Mouse (Mus musculus) induced T-regulatory cell, adult 2 months (primary cell): ENCODE measurements around the gene Dnm1.
"Not testable (repeated sequence)": the region's sequence is repeated elsewhere in the genome, so short reads cannot be mapped to it uniquely, and the experiment has no call there.

Experiments used
- DNase-seq: peaks from one replicate; pipeline ENCODE4 v3.0.0-alpha.2; 2012; ENCODE audit warnings: low read depth

Gene Dnm1

DNA sequence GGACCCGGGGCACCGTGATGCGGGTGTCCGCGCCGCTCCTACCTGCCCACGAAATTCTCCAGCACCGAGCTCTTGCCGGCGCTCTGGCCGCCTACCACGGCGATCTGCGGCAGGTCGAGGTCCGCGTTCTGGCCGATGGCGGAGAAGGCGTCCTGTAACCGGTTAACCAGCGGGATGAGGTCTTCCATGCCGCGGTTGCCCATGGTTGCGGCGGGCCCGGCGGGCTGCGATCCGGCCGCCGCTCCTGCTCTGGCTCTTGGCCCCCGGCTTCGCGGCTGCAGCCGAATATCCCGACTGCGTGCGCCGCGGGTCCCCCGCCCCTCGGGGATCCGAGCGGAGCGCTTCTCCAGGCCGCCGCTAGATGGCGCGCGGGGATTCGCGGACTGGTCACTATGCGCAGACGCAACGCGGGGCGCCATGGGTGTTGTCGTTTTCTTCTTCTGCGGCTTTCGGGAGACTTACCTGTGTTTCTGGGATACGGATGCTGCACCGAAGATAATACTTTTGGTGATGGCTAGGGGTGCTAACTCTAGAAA, at the start of gene Dnm1:
Gene Dnm1, minus strand, starts transcription at position 332 of the 536 bp plus-strand sequence.
- peak; percentile 89 for DNase-seq

DNA sequence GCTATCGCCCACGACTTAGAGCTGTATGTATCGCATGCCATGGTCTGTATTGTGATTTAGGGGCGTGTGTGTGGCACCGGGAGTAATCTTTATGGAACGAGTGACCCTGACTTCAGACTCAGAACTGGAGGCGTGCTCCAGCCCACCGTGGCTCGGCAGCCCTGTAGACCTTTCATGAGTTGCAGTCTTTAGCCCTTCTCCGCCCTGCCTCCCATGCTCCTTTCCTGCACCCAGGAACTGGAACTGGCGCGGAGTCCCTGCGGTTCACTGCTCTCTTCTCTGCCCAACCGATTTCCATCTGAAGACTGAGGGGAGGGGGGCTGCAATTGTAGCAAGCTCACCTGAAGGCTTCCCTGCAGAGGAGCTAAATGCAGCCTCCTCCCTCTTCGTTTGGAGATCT, 43.6 kb upstream of the Dnm1 start:
- no peak for DNase-seq

DNA sequence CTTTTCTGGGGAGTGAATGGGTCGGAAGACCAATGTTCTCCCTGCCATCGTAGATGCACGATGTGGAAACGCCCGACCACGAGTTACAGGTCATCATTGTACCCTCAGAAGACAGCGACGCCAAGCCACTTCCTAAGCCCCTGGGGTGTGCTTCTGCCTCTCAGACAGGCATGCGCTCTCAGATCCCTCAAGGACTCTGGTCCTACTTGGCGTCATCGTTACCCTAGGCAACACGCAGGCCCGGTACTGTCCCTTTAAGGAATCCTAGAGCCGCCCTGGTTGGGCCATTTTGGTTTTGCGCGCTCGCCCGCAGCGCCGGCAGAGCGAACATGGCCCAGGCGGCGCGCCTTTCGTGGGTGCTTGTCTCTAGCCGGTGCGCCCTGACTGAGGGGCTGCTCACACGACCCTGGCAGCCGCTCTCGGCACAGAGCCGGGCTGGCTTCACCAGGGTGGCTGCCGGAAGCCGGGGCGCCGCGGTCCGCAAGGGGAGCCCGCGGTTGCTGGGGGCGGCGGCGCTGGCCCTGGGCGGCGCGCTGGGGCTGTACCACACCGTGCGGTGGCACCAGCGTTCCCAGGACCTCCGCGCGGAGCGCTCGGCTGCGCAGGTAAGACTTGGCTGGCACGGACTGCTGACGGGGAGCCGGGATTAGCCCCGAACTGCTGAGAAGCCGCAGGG, 42.9 kb upstream of the Dnm1 start:
- peak; percentile 93 for DNase-seq

DNA sequence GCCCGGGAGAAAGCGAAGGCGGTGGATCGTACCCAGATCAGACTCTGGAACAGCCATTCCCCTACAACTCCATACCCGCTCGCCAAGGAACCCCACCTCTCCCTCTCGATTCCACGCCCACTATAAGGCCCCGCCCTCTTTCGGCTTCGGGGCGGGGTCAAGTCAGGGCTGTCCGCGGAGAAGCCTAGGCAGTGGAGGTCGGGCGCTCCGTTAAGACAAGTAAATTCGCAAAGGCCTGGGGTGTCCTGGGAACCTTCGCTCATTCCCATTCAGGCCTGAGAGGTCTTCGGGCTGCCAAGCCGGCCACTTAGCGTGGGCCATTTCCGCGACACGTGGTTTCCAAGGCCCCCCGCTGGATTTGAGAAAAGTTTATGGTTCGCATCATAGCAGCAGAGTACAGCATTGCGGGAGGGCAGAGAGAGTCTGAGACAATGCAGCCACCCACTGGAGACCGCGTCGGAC, 42.4 kb upstream of the Dnm1 start, which contains the start of gene Ptges2:
Gene Ptges2, plus strand, starts transcription at position 413 of the 462 bp plus-strand sequence.
- DNase-seq = peak; percentile 95

DNA sequence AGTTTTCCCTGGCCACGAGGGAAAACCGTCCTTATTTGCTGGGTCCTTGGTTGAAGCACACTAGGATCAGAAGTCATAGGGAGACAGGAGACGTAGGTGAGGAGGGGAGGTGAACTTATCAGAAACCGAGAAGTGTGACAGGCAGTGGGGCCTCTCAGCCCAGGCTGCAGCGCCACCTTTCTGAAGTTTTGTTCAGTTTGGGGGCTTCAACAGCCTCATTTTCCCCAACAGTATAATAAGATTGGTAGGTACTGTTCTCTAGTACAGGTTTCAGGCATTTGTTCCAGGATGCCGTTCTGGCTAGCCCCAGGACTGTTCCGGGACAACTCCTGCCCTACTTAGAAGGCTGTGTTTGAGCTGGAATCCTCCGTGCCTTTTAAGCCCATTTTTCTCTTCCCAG, 41.8 kb upstream of the Dnm1 start:
- DNase-seq = no peak

DNA sequence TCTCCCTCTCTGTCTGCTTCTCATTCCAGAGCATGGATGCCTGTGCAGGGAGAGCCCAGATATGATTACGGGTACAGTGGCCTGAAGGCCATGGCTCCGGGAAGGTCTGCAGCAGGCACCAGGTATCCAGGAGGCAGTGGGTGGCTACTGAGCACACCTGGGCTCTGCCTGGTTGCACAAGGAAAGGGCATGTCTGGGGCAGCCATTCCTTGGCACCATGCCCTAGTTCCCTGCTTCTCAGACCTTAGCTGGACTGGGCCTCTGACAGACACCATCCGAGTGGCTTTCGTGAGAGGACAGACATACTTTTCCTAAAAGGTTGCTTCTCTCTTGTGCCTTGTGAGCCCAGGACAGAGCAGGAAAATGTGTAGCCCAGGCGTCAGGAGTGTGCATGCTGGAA, 38.9 kb upstream of the Dnm1 start:
- no peak for DNase-seq

DNA sequence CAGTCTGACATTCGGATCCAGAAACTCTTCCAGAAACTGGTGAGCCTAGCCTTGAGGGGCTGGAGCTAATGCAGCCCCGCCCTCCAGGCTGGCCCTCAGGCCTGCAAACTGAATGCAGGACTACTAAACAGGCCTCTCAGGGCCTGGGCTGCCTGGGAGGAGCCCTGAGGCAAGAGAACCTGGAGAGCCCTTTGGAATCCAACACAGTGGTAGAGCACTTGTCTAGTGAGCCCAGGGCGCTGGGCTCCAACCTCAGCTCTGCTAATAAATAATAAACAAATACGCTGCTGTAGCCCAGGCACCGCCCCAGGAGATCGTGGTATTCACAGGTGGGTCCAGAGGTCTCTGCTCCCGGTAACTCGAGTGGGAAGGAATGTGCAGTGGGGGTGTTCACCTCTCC, 37.7 kb upstream of the Dnm1 start:
- DNase-seq = no peak

DNA sequence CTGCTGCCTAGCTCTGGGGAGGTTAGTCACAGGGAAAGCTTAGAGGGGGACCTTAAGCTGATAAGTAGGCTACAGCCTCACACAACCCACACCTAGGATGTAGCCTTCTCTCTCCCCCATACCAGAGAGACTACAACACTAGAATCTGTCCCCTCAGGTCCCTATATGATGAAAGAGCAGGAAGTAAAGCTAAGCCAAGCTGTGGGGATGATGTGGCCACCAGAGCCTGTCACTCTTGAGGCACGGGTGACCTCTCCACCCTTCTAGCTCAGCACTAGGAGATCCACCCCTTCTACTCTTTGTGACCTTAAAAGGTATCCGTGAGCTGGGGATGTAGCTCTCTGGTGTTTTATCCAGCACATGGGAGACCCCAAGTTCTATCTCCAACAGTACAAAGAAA, 36.0 kb upstream of the Dnm1 start:
- no peak for DNase-seq

DNA sequence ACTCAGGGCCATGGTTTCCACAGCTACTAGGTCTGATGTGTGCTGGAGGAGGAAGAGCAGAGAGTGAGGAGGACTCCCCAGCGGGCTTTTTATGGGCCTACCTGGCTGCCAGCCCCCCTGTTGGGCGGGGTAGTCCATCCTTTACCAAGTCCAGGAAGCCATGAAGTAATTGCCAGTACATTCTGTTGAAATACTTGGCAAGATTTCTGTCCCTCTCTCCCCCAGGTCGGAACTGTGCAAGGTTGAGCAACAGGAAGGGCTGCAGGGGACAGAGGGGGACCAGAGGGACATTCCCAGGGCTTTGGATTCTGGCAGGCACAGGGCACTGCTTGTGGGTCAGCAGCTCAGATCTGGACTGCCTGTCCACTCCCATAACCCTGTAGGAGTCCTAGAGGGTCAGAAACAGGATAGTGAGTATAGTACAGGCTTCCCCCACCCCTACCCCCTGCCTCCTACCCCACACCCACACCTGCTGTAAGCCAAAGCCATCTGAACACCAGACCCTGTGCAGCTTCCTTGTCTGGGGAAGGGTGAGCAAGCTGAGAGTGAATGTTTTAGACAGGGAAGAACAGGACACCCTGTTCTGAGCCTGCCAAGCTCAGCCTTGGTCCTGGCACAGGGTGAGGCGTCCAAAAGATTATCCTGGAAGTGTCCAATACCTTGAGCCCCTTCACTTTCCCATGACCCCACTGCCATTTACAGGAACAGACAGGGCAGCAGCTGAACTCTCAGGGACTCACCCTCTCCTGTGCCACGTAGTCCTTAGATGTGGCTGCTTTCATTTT, 34.8 kb upstream of the Dnm1 start, which contains the start of gene Lcn2:
Gene Lcn2, minus strand, starts transcription at position 547 of the 785 bp plus-strand sequence.
- DNase-seq = no peak

DNA sequence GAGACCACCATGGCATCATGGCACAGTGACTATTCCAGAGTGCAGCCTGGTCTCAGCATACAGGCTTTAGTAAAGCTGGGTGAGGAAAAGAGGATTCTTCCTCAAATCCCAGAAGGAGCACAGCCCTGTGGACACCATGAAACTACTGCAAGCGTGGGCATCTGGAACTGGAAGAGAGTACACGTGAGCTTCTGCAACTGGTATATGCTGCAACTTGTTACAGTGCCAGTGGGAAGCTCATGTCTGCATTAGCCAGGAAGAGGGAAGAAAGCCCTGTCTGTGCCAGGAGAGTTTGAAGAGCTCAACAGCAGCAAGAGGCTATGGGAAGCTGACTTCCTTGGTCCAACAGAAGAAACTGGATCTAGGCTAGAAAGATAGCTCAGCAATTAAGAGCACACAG, 29.6 kb upstream of the Dnm1 start:
- no peak for DNase-seq

DNA sequence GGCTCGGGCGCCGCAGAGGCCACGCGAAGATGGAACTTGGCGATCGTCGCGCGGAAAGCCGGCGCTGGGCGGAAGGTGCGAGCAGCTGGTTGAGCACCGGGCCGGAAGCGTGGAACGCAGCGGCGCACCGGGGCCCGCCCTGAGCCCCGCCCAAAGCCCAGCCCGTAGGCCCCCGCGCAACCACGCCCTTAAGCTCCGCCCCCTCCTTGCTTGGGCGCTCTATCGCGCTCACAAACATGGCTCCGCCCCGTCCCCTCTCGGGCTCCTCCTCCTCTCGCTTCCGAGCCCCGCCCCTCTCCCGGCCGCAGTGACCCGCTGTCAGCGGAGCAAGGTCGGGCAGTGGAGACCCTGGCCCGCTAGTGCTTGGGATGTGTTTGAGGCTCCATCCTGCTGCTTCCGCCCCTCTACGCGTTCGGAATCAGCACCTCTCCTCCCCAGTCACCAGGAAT, 28.7 kb upstream of the Dnm1 start, which contains the start of gene 1110008P14Rik:
Gene 1110008P14Rik, minus strand, starts transcription at position 164 of the 449 bp plus-strand sequence.
- peak; percentile 98 for DNase-seq

DNA sequence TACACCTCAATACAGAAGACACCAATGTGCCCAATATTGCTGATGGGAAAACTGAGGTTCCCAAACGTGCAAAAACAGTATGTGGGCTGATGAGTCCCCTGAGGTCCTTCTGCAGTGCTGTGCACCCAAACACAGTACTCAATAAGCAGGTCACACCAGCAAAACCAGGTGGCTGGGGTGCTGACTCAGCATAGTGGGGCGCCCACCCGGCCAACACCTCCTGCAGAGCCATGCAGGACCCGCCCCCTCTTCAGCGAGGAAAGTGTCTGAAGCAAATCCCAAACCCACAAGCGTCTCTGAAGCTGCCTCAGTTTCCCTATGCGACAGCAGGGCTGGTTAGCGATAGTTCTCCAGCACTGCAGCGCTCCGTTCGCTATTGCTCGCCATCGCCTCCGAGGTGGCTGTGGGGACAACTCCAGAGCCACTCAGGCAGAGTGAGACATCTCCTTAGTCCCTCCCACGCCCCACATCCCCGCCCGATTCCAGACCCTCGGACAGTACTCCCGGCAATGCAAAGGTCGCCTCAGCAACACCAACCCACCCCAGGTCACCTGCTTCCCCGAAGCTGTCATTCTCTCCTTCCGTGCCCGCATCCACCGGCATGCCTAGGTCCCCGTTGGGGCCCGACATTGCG, 28.1 kb upstream of the Dnm1 start:
- DNase-seq = peak; percentile 55

DNA sequence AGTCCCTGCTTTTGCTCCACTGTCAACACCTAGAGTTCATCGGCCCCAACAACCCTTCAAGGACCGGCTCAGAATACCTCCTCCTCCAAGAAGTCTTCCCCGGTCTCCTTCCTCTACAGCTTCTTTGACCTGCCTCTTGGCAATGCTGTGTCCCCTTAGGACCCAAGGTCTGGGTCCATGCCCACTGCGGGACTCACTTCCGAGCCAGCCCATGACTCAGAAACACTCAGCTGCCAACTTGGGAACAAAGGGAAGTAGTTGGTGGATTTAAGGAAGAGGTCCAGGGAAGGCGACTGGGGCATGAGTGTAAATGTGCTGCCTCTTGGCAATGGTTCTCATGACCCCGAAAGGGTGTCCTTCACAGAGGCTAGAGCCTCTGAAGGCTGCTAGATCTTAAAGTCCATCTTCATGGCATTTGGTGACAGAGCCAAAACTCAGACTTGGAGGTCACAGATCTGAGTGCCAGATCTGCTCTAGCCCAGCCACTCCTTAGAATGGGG, 26.9 kb upstream of the Dnm1 start:
- no peak for DNase-seq

DNA sequence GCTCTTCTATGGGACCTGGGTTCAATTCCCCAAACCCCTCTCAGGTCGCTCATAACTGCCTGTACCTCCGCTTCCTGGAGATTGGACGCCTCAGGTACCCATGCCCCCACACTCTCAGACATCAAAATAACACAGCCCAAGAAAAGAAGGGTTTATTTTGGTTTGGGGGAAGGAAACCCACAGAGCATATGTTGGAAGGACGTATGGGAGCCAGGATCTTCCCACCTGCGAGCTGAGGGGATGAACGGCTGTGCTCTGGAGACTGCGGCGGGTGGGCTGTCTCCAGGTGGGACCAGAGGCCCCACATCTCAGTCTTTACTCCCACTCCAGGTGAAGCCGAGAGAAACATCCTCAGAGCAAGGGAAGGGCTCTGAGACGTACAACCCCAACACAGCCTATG, 23.8 kb upstream of the Dnm1 start:
- no peak for DNase-seq

DNA sequence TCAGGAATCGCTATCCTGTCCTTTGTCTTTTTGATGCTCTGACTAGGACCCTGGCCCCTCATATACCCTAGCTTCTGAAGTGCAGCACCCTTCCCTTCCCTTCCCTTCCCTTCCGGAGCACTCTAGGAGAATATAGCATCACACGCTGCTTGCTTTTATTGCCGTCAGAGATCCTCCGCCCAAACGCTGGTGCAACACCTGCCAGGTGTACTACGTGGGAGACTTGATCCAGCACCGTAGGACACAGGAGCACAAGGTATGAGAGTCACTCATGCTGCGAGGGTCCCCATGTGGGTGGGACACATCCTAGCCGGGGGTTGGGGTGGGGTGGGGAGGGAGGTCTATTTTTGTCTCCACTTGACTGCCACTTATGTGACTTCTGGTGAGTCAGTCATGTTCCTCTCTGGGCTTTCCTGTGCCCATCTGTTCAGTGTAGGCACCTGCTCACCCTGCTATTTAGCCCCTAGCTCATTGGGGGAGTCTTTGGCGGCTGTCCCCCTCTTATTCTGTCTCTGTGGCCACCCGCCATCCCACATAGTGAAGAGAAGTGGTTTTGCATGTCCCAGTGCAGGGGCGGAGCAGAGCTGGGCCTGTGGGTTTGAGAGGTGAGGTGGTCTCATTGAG, 22.3 kb upstream of the Dnm1 start:
- no peak for DNase-seq

DNA sequence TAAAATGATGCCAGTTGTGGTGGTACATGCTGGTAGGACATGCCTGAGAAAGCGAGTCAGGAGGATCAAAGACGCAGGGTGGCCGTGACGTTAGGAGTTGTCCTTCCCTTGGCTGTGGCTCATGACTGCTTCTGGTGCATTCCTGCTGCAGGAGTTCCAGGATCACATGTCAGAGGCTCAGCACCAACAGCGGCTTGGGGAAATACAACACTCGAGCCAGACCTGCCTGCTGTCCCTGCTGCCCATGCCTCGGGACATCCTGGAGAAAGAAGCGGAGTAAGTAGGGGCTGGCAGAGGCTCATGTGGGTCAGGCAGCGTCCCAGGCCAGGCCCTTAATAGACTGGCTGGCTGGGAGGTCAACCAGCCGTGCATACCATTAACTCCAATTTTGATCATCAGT, 21.1 kb upstream of the Dnm1 start:
- DNase-seq = no peak

DNA sequence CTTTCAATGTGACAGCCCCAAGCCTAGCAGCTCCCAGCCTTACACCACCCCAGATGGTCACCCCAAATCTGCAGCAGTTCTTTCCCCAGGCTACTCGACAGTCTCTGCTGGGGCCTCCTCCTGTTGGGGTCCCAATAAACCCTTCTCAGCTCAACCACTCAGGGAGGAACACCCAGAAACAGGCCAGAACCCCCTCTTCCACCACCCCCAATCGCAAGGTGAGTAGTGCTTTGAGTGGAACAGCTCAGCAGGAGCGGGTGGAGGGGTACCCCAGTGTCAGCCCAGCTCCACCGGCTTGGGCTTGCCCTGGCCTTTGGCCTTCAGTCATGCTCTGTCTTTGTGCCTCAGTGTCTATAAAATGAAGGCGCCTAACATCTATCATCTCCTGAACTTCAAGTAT, 14.2 kb upstream of the Dnm1 start:
- DNase-seq = no peak

DNA sequence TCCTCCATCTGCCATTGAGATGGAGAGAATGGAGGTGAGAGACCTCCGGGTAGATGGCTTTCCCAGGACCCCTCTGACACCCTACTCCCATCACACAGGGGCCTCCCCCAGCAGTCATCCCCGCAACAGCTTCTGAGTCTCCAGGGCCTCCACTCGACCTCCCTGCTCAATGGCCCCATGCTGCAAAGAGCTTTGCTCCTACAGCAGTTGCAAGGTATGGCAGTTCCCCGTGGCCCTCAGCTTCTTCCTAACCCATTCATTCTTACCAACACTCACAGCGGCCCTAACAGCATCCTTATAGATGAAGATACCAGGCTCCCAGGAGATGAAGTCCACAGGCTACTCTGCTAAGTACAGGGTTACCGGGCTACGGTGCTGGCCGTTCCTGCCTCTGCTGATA, 11.0 kb upstream of the Dnm1 start:
- peak; percentile 26 for DNase-seq

DNA sequence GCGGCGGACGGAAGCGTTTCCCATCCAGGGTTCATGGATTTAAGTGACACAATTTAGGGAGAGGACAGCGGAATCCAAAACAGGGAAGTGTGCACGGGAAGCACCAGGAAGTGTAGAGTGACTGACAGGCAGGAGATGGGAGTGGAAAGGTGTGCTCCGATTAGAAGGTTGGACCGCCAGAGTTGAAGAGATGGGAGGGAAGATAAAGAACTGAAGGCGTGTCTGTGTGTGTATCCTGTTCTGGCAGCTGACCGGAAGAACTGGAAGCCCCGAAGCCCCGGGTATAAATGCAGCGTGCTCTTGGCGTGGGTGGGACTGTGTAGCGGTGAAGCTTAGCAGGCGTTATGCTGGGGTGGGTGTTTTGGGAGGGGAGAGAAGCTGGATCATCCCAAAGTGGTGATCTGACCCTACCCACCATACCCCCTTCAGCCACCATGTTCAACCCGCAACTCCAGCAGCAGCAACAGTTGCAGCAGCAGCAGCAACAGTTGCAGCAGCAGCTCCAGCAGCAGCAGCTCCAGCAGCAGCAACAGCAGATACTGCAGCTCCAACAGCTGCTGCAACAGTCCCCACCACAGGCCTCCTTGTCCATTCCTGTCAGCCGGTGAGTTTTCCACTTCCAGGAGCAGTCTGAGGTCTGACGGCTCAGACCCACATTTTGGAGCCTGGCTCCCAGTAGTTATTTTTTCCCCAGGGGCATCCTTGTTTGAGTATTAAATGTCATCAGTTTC, 10.4 kb upstream of the Dnm1 start:
- DNase-seq = peak; percentile 70

DNA sequence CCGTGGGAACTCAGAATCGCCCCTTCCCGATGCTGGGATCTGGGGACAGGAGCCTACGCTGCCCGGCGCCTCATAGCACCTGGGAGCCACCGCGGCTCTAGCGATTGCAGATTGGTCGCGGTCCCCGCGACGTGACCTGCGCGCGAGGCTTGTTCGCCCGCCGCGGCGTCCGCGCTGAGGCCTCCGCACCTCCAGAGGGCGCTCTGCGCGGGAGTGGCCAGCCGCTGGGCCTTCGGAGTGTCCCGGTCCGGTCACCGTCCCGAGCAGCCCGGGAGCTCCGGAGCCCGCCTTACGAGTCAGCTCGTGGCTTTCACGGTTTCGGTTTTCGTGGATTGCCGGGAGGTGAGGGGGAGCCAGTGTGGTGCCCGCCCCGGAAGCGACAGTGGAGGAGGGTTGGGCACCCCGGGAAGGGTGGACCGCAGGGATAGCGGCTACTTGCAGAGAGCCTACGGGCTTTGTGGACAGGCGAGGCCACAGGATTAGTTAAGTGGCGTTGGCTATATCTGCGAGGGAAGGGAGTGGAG, 9.7 kb upstream of the Dnm1 start:
- peak; percentile 91 for DNase-seq

DNA sequence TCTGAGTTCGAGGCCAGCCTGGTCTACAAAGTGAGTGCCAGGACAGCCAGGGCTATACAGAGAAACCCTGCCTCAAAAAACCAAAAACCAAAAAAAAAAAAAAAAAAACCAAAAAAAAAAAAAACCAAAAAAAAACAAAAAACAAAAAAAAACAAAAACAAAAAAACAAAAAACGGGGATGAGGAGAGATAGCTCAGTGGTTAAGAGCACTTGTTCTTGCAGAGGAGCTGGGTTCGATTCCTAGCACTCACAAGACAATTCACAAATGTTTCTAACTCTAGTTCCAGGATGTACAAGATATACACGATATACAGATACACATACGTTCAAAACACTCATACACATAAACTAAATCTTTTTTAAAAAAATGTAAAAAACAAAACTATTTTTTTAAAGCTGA, 9.1 kb upstream of the Dnm1 start:
- DNase-seq = not testable (repeated sequence)
